Mouse (Mus musculus) left cerebral cortex, adult 2 months (tissue): ENCODE measurements around the gene Macf1. TPM values are rescaled to one million over a fixed set of nuclear protein-coding genes. Genes with fewer than 3 reads are reported as not detected.

Experiments
- DNase-seq, 2 experiments: peaks; one replicate each; pipeline ENCODE4 v3.0.0; 2021 to 2022; ENCODE audit warnings: low spot score in 2 of 2, mixed read lengths in 1 of 2; ENCODE audit errors: extremely low spot score in 1 of 2
- H3K27ac ChIP-seq: fragments of 200-600 bp; 2 replicates; pipeline ENCODE4 v1.8.1; 2022
- H3K4me3 ChIP-seq: fragments of 200-600 bp; 2 replicates; pipeline ENCODE4 v1.8.1; 2022
- CTCF ChIP-seq: fragments of 200-600 bp; IDR thresholded peaks from 2 replicates; pipeline ENCODE4 v1.8.1; 2022; ENCODE audit warnings: antibody characterized with exemption, mild to moderate bottlenecking, moderate library complexity
- intact Hi-C: fragments of 180-260 bp; cut with DNase I; formaldehyde crosslinking; loops from one replicate; pipeline ENCODE4 v1.15.1; 2025
- total RNA-seq, 2 experiments: library from RNA; stranded (reverse); gene quantifications; 2 replicates each; pipeline ENCODE4 v1.2.3; 2021

Macf1 gene
- total RNA-seq, 2 experiments from 2014 or later: 242 to 255 TPM

DNA sequence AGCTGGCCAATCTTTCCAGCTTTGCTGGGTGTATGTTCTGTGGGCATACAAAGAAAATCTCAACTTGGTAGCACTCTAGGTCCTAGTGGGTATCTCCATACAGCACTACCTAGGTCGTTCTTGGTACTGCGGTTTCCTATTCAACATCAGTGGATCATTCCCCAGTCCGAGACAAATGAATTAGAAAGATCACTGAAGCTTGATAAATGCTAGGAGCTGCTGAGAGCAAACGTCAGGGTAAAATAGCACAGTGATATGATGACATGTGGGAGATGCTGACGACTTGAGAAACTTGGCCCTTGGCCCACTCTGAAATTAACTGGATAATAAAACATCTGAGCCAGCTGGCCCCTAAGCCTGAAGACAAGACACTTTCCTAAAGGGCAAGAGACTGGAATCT lies 78.2 kb downstream of the Macf1 start:
- intact Hi-C loops: no loop called here
- Histone ChIP-seq H3K4me3 (no peak overlapping the region), H3K27ac (no peak overlapping the region)
- no peak; the same call in 1 of the 2 replicates for TF ChIP-seq CTCF
- DNase-seq: no peak

DNA sequence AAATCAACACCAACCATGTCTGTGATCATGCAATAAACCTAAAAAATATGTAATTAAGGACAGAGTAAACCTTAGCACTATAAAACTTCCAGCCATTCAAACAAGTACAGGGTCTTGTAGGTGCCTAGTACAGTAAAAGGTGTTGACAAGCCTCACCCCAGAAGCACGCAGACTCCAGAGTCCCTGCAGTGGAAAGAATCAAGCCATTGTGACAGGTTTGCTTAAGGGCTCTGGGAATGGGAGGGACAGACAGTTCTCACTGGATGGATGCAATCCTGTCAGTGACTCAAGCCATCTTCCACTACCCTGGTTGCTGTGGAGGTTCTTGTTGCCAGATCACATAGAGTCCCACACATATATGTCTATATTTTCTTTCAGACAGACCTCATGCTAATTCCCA lies 78.9 kb downstream of the Macf1 start:
- intact Hi-C loops: no loop called here
- no peak overlapping the region for H3K4me3 ChIP-seq
- H3K27ac ChIP-seq: no peak overlapping the region
- no peak for DNase-seq
- no peak for TF ChIP-seq CTCF

DNA sequence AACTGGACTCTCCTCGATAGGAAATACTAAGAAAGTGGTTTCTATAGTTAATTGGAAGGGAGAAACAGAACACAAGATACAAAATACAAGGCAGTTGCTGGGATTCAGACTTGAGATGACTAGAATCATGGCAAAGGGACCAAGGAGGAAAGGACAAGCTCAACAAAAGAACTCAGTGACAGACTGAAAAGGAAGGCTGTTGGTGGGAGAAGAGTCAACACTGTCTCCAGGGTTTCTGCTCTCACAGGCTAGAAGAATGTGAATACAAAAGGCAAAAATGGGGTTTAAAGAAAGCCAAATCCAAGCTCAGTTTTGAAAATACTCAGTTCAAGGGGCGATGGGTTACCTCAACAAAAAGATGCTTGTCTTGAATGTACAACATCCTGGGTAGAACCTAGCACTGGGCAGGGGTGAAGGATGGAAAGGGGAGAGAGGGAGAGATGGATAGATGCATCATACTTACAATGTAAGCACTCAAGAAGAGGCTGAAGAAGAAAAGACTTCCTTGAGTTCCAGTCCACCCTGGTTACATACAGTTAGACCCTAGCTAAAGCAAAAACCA lies 81.4 kb downstream of the Macf1 start:
- DNase-seq: no peak
- intact Hi-C loops: no loop called here
- Histone ChIP-seq H3K4me3 (no peak overlapping the region), H3K27ac (no peak overlapping the region)
- TF ChIP-seq CTCF: no peak

DNA sequence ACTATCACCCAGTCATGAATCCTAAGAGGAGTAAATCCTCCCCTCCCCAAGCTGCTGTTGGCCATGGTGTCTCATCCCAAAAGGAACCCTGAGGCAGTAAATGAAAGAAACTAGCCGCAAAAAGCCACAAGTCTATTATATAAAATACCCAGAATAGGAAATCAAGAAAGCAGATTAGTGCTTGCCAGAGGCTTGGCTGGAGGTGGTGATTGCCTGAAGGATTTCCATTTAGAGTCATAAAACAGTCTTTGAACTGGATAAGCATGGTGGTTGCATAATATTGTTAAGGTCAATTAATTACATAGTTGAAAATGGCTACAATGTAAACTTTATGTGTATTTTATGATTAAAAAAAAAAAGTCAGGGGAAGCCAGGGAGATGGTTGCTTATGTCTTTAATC lies 83.1 kb downstream of the Macf1 start:
- no peak for TF ChIP-seq CTCF
- Histone ChIP-seq H3K27ac (no peak overlapping the region), H3K4me3 (no peak overlapping the region)
- DNase-seq: no peak
- intact Hi-C loops: no loop called here

DNA sequence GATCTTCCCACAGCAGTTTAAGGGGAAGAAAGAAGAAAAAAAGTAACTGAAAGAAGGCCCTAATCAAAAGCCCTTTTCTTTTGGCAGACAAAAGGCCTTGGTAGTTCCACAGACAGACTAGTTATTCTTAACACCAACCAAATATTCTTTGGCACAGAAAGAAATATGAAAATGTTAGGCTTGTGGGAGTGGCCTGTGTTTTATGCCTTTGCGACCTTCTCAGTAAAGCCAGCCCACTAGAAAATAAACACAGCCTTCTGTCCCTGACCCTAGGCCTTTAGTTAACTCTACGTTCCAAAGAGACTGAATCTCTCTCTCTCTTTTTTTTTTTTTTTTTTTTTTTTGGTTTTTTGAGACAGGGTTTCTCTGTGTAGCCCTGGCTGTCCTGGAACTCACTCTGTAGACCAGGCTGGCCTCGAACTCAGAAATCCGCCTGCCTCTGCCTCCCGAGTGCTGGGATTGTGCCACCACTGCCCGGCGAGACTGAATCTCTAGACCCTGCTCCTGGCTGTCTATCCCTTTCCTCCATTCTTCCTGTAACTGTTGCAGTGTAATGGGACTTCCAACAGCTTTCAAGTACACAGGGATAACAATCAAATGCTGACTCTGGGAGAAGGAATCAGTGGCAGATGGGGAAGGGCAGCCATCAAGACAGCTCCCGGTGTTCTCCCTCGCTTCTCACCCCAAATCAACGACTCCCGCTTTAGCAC lies 85.5 kb downstream of the Macf1 start:
- no peak for DNase-seq
- no peak for TF ChIP-seq CTCF
- intact Hi-C loops: loop anchor here (10.0 kb wide), 1 partner anchor 296 kb away; no protein-coding TSS in a partner anchor
- H3K27ac ChIP-seq: no peak overlapping the region
- no peak overlapping the region for H3K4me3 ChIP-seq

DNA sequence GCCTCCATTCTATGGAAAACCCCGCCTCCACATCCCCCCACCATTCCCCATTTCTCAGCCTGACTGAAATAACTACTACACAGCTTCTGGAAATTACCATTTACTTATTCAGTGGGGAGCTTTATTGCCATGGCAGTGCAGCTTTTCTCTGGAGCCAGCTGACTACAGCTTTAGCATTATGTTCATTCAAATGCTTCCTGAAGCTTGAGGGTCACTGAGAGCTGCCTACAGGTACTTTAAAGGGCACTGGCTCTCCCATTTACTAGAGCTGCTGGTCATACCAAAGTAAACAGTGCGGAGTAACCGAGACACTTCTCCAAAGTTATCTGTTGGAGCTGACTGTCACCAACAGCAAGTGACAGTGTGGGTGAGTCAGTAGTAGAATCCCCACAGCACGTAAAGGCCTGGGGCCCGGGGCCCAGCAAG lies 89.8 kb downstream of the Macf1 start:
- no peak for TF ChIP-seq CTCF
- intact Hi-C loops: loop anchor here (10.0 kb wide), 1 partner anchor 300 kb away; no protein-coding TSS in a partner anchor
- peak overlapping the region; percentile 38; the same call in 1 of the 2 replicates for H3K27ac ChIP-seq
- no peak overlapping the region for H3K4me3 ChIP-seq
- no peak for DNase-seq

DNA sequence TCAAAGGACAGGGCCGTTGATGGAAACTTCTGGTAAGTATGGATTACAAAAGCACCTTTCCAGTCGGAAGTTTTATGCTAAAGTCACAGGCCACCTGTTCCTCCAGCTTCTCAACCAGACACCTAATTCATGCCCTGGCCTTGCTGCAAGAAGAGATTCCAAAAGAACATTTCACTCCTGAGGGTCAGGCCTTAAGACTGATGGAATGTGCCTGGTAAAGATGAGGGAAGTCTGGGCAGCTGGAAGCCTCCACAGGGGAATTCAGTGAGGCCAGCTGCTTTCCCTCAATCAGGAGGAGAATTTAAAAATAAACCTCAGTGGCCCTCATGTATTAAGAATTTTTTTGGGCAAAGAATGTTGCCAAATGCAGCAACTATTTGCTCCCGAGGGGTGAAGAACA lies 90.5 kb downstream of the Macf1 start:
- intact Hi-C loops: loop anchor here (10.0 kb wide), 1 partner anchor 301 kb away; no protein-coding TSS in a partner anchor
- TF ChIP-seq CTCF: no peak
- DNase-seq: no peak
- no peak overlapping the region for H3K4me3 ChIP-seq
- H3K27ac ChIP-seq: peak overlapping the region; percentile 50

DNA sequence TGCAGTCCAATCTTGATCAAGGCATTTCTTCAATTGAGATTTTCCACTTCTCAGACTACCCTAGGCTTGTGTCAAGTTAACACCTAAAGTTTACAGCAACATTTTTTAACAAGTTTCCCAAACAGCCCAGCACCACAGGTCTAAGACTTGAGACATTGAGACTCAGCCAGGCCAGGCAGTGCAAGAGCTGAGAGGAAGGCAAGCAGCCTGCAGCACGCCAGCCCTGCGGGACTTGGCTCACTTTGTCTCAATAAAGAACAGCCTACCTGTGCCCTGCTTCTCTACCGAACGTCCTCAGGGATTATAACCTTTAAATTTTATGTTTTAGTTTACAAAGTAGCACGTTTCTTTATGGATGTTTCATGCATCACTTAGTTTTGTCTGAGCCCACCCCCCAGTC lies 92.1 kb downstream of the Macf1 start:
- no peak for DNase-seq
- no peak overlapping the region for H3K27ac ChIP-seq
- TF ChIP-seq CTCF: no peak
- no peak overlapping the region for H3K4me3 ChIP-seq
- intact Hi-C loops: loop anchor here (10.0 kb wide), 1 partner anchor 303 kb away; no protein-coding TSS in a partner anchor

DNA sequence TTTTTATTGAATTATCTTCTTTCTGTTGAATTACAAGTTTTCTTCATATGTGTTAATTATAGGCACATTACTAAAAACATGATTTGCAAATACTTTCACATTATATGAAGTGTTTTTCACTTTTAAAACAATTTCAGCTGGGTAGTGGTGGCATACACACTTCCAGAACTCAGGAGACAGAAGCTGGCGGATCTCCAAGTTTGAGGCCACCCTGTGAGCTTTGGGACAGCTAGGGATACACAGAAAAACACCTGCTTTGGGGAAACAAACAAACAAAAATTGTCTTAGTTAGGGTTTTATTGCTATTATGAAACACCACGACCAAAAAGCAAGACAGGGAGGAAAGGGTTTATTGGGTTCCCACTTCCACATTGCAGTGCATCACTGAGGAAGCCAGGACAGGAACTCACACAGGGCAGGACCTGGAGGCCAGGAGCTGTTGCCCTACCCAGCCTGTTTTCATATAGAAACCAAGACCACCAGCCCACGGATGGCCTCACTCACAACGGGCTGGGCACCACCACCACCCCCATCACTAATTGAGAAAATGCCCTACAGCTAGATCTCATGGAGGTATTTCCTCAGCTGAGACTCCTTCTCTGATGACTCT lies 93.0 kb downstream of the Macf1 start:
- H3K4me3 ChIP-seq: no peak overlapping the region
- no peak for TF ChIP-seq CTCF
- H3K27ac ChIP-seq: no peak overlapping the region
- intact Hi-C loops: loop anchor here (10.0 kb wide), 1 partner anchor 304 kb away; no protein-coding TSS in a partner anchor
- no peak for DNase-seq

DNA sequence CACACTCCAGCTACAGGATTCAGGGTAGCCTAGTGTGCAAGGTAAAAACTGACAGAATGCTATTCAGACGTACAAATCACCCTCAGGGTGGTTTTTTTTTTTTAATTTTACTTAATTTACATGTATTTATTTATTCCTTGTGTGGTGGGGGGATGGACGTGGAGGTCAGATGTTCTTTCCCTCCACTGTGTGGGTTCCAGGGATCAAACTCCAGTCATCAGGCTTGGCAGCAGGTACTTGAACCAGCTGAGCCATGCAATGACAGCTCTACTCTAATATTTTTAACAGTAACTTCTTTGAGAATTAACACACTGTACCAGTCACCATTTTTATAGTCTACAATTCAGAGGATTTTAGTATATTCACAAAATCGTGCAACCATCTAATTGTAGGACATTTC lies 94.7 kb downstream of the Macf1 start:
- no peak for DNase-seq
- no peak overlapping the region for H3K4me3 ChIP-seq
- TF ChIP-seq CTCF: no peak
- intact Hi-C loops: loop anchor here (2.0 kb wide), 1 partner anchor 43 kb away; no protein-coding TSS in a partner anchor
- H3K27ac ChIP-seq: 0 out of 2 replicates have a peak overlapping the region, but pooled peaks have one; percentile 12

DNA sequence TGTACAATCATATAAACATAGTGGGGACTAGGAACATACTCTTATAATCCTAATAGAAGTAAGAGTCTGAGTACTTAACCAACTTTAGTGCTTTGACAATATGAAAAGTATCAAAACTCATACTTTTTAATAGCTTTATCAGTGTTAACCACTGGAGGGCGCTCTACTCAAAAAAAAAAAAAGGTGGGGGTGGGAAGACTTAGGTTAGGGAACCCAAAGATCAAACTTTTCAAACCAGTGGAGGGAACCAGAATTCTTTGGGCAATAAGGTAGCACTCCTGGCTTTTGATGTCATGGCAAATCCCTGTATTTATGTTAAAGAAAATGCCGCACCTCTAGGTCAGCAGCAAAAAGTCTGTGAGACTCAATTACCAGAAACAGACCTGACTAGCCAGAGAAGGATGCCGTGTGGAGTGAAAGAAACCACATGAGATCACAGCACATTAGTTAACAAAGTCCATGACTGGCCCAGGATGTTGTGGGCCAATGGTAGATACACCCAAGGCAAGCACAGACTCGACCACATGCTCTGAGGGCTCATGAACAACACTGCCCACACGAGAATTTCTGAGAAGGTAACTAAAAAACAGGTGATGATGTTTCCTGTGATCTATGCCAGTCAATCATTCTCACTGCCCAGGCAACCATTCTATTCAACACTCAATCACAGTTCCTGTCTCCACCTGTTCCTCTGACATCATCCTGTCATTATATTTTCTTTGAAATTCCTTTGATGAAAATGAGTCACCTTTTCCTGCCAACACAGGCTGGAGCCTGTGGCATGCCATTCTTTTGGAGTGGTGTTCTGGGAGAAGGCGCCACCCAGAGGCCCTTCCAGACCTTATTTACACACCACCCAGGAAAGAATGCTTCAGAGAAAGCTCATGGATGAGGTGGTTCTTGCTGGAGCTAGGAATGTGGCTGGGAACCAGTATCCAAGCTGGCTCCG lies 95.5 kb downstream of the Macf1 start:
- intact Hi-C loops: loop anchor here (1.0 to 2.0 kb wide), 2 partner anchors 44 to 79 kb away; no protein-coding TSS in a partner anchor
- Histone ChIP-seq H3K4me3 (no peak overlapping the region), H3K27ac (peak overlapping the region; percentile 42)
- no peak for DNase-seq
- TF ChIP-seq CTCF: peak; percentile 61
